Mouse (Mus musculus): ENCODE measurements at regions not wholly inside any gene's neighbourhood (a gene's known extent, or its start where the extent isn't known, plus 50 kb on each side); places are given as distances from the start of the nearest gene placed in this dataset.

DNA sequence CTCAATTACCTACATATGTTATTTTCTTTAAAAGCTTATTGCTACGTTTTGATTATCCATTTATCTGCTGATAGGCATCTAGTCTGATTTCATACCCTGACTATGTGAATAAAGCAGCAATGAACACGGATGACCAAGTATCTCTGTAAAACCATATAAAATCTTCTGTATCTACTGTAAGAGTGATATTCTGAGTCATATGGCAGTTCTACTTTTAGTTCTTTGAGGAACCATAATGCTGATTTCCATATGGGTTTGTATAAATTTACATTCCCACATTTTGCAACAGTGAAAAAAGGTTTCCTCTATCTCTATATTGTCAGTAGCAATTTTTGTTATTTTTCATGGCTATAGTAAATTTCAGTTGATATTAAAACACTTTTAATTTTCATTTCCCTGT is 280.6 kb downstream of the Fsip2 start:
- Histone ChIP-seq H3K4me2 (ENCODE audit: low read length) (no peak overlapping the region), H3K9ac (replicated peaks; ENCODE audit: low read depth, low read length) (no peak overlapping the region), H3K27ac (ENCODE audit: low read length) (no peak overlapping the region), H3K27me3 (replicated peaks; ENCODE audit: control insufficient read depth, insufficient read depth, low read length) (no peaks in the 10 kb centered on the region), H3K9me3 (ENCODE audit: control insufficient read depth, low read length) (no peaks in the 10 kb centered on the region), H3K4me3 (replicated peaks; ENCODE audit: low read length) (no peak overlapping the region), H3K4me1 (replicated peaks; ENCODE audit: control insufficient read depth, insufficient read depth, low read length) (no peaks in the 10 kb centered on the region), H3K36me3 (ENCODE audit: control insufficient read depth, insufficient read depth) (no peaks in the 10 kb centered on the region)
- whole genome bisulfite sequencing: 74% methylated on average over 2 of the region's 2 CpGs
- ATAC-seq: no peak

DNA sequence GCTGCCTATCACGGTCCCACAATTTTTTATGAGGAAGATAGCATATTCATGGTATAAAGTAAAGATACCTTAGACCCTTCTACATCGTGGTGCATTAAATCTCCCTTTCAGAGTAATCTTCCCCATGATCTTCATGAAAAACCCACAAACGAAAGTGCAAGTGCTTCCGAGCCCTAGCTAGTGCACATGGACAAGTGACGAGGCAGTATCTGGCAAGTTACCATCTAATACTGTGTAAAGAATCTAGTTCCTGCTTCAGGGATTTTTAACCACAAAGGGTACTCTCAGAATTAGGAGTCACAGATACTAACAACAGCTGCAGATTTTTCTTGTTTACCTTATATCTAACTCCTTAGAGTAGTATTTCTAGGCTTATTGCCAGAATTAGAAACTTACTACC is 282.8 kb downstream of the Fsip2 start:
- Histone ChIP-seq H3K27ac (ENCODE audit: low read length) (no peak overlapping the region), H3K4me2 (ENCODE audit: low read length) (no peak overlapping the region), H3K4me1 (replicated peaks; ENCODE audit: control insufficient read depth, insufficient read depth, low read length) (no peaks in the 10 kb centered on the region), H3K27me3 (replicated peaks; ENCODE audit: control insufficient read depth, insufficient read depth, low read length) (no peaks in the 10 kb centered on the region), H3K9ac (replicated peaks; ENCODE audit: low read depth, low read length) (no peak overlapping the region), H3K36me3 (ENCODE audit: control insufficient read depth, insufficient read depth) (no peaks in the 10 kb centered on the region), H3K4me3 (replicated peaks; ENCODE audit: low read length) (no peak overlapping the region), H3K9me3 (ENCODE audit: control insufficient read depth, low read length) (no peaks in the 10 kb centered on the region)
- 91% methylated on average over 5 of the region's 5 CpGs for WGBS
- ATAC-seq: no peak

DNA sequence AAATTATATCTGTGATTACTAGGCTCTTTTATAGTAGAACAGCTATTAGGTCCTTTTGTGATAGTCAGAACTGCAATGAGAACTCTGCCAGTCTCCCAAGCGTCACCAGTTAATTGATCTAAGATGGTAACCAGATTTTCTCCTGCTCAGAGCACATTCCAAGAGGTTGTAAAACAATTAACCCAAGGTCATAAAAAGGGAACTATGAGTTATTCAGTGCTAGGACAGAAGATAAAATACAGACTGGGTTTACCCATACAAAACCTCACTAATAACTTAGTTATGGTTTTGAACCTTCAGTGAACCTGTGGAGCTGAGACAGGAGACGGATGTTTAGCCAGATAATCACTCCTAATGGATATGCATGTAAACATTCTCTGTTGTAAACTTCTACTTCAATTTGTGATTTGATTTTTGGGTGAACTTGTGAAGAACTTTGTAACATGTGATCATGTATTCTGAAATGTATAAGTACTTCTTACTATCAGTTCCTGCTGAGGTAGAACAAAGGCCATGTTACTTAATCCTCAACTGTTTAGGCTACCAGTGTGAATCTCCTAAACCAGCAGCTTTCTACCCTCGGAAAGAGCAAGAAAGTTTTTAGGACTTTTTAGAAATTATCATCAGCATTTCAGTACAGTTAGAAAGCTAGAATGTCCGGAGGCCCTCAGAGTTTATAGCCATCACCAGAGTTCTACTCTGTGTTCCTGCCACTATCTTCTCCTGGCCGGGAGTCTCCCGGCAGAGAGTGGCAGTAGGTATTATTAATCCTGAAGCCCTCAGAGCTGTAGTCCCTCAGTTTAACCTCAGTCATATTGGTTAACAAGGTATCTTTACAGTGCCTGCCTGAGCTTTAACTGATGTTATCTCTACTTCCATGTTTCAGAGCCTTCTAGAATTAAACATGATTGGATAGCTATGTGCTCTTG is 308.0 kb downstream of the Fsip2 start:
- Histone ChIP-seq H3K27ac (ENCODE audit: low read length) (no peak overlapping the region), H3K9ac (replicated peaks; ENCODE audit: low read depth, low read length) (no peak overlapping the region), H3K36me3 (ENCODE audit: control insufficient read depth, insufficient read depth) (no peaks in the 10 kb centered on the region), H3K4me2 (ENCODE audit: low read length) (no peak overlapping the region), H3K4me3 (replicated peaks; ENCODE audit: low read length) (no peak overlapping the region), H3K9me3 (ENCODE audit: control insufficient read depth, low read length) (no peaks in the 10 kb centered on the region), H3K27me3 (replicated peaks; ENCODE audit: control insufficient read depth, insufficient read depth, low read length) (no peaks in the 10 kb centered on the region), H3K4me1 (replicated peaks; ENCODE audit: control insufficient read depth, insufficient read depth, low read length) (no peaks in the 10 kb centered on the region)
- ATAC-seq: no peak
- 78% methylated on average over 6 of the region's 6 CpGs for WGBS

DNA sequence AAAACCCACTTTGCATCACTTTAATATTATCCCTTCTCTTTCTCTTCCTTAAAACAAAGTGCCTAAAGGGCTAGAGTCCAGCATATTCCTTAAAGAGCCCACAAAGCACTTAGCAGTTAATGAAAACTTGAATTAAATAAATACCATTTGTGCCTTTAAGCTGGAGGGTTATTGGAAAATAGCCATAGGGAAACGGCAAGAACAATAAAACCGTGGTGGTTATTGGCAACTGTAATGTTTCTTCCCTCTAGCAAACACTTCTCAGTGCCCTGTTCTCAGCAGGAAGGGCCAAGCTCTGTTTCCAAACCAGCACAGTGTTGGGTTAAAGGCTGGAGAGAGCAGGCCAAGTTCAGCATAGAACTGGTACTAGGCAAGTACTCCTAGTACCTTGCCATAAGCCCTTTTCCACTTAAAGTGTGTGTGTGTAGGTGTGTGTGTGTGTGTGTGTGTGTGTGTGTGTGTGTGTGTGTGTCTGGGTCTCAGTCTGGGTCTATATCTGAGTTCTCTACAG is 313.4 kb downstream of the Fsip2 start:
- H3K4me3 ChIP-seq (replicated peaks; ENCODE audit: low read length): no peak overlapping the region
- no peak overlapping the region for H3K4me2 ChIP-seq (ENCODE audit: low read length)
- H3K36me3 ChIP-seq (ENCODE audit: control insufficient read depth, insufficient read depth): no peaks in the 10 kb centered on the region
- H3K4me1 ChIP-seq (replicated peaks; ENCODE audit: control insufficient read depth, insufficient read depth, low read length): no peaks in the 10 kb centered on the region
- H3K27ac ChIP-seq (ENCODE audit: low read length): no peak overlapping the region
- 41% methylated on average over 2 of the region's 2 CpGs for WGBS
- no peaks in the 10 kb centered on the region for H3K9me3 ChIP-seq (ENCODE audit: control insufficient read depth, low read length)
- H3K27me3 ChIP-seq (replicated peaks; ENCODE audit: control insufficient read depth, insufficient read depth, low read length): no peaks in the 10 kb centered on the region
- no peak; the same call in 1 of the 2 replicates for ATAC-seq
- H3K9ac ChIP-seq (replicated peaks; ENCODE audit: low read depth, low read length): no peak overlapping the region

DNA sequence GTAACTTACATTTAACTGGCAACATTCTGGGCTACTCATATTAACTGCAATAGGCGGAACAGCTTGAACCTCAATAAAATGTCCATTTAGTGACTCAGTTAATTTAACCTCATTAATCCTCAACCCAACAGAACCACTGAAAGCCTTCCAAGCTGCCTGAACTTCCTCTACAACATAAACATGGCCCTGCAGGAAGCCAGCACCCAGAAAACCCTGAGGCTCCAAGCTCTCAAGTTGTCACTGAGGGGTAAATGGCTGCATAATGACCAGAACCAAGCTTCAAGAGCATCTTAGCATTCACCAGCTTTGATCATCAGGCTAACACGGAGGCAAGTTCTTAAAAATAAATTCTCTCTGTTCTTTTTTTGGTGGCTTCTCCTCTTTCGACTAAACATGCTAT is 315.2 kb downstream of the Fsip2 start:
- H3K9me3 ChIP-seq (ENCODE audit: control insufficient read depth, low read length): no peaks in the 10 kb centered on the region
- H3K36me3 ChIP-seq (ENCODE audit: control insufficient read depth, insufficient read depth): no peaks in the 10 kb centered on the region
- no peak overlapping the region for H3K4me3 ChIP-seq (replicated peaks; ENCODE audit: low read length)
- 70% methylated on average over 3 of the region's 3 CpGs for WGBS
- no peak for ATAC-seq
- no peak overlapping the region for H3K27ac ChIP-seq (ENCODE audit: low read length)
- no peak overlapping the region for H3K9ac ChIP-seq (replicated peaks; ENCODE audit: low read depth, low read length)
- H3K4me2 ChIP-seq (ENCODE audit: low read length): no peak overlapping the region
- no peaks in the 10 kb centered on the region for H3K4me1 ChIP-seq (replicated peaks; ENCODE audit: control insufficient read depth, insufficient read depth, low read length)
- H3K27me3 ChIP-seq (replicated peaks; ENCODE audit: control insufficient read depth, insufficient read depth, low read length): no peaks in the 10 kb centered on the region

DNA sequence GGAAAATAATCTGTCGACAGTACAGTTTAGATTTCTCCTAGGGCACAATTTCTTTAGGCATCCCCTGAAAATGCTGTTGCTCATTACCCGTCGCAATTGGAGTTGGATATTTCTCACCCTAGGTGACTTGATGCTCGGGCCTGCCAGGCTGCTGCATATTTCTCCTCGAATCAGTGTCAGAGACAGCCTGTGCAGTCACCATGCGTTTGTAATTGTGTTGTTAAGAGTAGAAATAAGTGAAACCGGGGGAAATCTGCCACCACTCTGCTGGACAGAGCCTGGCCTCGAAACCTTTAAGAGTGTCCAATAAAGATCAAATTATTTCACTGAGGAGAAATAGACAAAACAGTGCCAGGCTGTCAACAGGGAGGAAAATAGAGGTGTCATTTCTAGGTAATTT is 340.7 kb upstream of the Zc3h15 start:
- Histone ChIP-seq H3K36me3 (ENCODE audit: control insufficient read depth, insufficient read depth) (no peaks in the 10 kb centered on the region), H3K4me3 (replicated peaks; ENCODE audit: low read length) (no peak overlapping the region), H3K9ac (replicated peaks; ENCODE audit: low read depth, low read length) (no peak overlapping the region), H3K27ac (ENCODE audit: low read length) (no peak overlapping the region), H3K9me3 (ENCODE audit: control insufficient read depth, low read length) (no peaks in the 10 kb centered on the region), H3K4me2 (ENCODE audit: low read length) (no peak overlapping the region), H3K27me3 (replicated peaks; ENCODE audit: control insufficient read depth, insufficient read depth, low read length) (no peaks in the 10 kb centered on the region), H3K4me1 (replicated peaks; ENCODE audit: control insufficient read depth, insufficient read depth, low read length) (no peaks in the 10 kb centered on the region)
- WGBS: 42% methylated on average over 8 of the region's 8 CpGs
- no peak for ATAC-seq

DNA sequence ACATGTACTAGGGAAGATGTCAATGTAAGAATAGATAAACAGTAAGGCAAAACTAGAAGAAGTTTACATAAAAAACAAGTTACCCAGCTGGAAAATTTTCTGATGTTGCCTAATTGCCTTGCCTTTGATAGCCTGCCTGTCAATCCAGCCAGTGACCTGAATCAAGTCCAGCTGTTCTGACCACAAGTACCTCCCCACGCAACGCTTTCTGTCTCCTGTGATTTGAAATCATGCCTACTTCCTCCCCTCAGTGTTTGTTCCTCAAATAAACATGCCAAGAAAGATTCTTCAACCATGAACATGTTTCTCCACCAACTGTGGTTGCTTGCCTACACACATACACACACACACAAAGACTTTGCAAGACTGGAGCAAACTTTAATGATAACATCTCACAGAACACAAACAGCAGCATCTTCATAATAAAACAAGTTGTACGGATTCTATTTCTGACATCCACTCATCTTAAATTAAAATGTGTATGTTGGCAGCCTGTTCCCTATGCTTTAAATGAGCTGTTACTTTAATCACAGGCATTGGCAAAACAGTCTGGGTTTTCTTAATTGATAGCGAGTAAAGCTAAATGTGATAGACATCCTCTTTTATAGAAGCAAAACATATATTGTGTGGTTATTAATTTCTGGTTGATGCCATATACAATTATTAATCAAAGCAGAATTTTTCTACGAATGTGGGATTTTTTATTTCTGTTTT is 312.0 kb upstream of the Zc3h15 start:
- peaks cover 2% of the 10 kb centered on the region; the same call in 1 of the 2 replicates for H3K4me1 ChIP-seq (replicated peaks; ENCODE audit: control insufficient read depth, insufficient read depth, low read length)
- no peaks in the 10 kb centered on the region for H3K9me3 ChIP-seq (ENCODE audit: control insufficient read depth, low read length)
- no peak overlapping the region for H3K4me3 ChIP-seq (replicated peaks; ENCODE audit: low read length)
- WGBS: 34% methylated on average over 5 of the region's 5 CpGs
- peak; percentile 70 for ATAC-seq
- H3K9ac ChIP-seq (replicated peaks; ENCODE audit: low read depth, low read length): no peak overlapping the region
- no peaks in the 10 kb centered on the region for H3K27me3 ChIP-seq (replicated peaks; ENCODE audit: control insufficient read depth, insufficient read depth, low read length)
- H3K27ac ChIP-seq (ENCODE audit: low read length): no peak overlapping the region
- H3K4me2 ChIP-seq (ENCODE audit: low read length): no peak overlapping the region
- no peaks in the 10 kb centered on the region for H3K36me3 ChIP-seq (ENCODE audit: control insufficient read depth, insufficient read depth)

DNA sequence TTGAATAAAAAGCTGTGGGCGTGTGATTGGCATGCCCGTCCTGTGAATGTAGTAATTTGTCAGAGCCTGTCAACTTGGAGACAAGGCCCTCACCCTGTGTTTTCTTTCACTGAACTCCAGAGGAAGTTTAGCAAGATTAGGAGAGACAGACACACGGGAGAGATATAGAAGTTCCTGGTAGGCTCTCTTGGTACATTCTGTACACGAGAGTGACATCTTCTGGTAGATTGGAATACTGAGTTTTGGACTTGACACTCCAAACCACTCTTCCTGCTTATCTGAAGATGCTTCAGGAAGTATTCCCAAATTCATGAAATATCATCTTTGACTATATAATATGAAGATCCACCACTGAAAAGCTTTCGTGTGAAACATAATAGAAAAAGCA is 311.5 kb upstream of the Zc3h15 start:
- Histone ChIP-seq H3K9me3 (ENCODE audit: control insufficient read depth, low read length) (no peaks in the 10 kb centered on the region), H3K4me3 (replicated peaks; ENCODE audit: low read length) (no peak overlapping the region), H3K4me1 (replicated peaks; ENCODE audit: control insufficient read depth, insufficient read depth, low read length) (peaks cover 3% of the 10 kb centered on the region; the same call in 1 of the 2 replicates), H3K4me2 (ENCODE audit: low read length) (no peak overlapping the region), H3K9ac (replicated peaks; ENCODE audit: low read depth, low read length) (no peak overlapping the region), H3K27me3 (replicated peaks; ENCODE audit: control insufficient read depth, insufficient read depth, low read length) (no peaks in the 10 kb centered on the region), H3K27ac (ENCODE audit: low read length) (no peak overlapping the region), H3K36me3 (ENCODE audit: control insufficient read depth, insufficient read depth) (no peaks in the 10 kb centered on the region)
- WGBS: 31% methylated on average over 5 of the region's 5 CpGs
- peak; percentile 77 for ATAC-seq

DNA sequence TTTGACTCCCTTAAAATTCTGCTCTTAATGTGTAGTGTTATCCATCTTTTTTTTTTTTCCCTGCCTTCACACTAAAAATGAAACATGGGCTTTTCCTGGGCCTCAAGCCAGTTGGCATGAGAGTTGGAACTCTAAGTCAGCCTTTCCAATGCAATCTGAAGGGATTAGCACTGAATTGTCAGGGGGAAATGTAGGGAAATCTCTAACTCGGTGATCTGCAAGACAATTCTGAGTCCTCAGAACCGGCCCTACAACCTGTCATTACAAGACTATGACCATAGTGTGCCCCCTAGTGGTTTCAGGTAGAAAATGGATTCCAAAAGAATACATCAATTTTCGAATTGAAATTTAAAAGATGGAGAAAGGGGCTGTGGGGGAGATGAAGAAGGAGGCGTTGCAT is 306.9 kb upstream of the Zc3h15 start:
- no peak overlapping the region for H3K4me3 ChIP-seq (replicated peaks; ENCODE audit: low read length)
- no peaks in the 10 kb centered on the region for H3K9me3 ChIP-seq (ENCODE audit: control insufficient read depth, low read length)
- no peaks in the 10 kb centered on the region for H3K27me3 ChIP-seq (replicated peaks; ENCODE audit: control insufficient read depth, insufficient read depth, low read length)
- WGBS: 20% methylated on average over 4 of the region's 4 CpGs
- no peak overlapping the region for H3K27ac ChIP-seq (ENCODE audit: low read length)
- H3K36me3 ChIP-seq (ENCODE audit: control insufficient read depth, insufficient read depth): no peaks in the 10 kb centered on the region
- peak; percentile 53; the same call in 1 of the 2 replicates for ATAC-seq
- no peak overlapping the region for H3K9ac ChIP-seq (replicated peaks; ENCODE audit: low read depth, low read length)
- H3K4me1 ChIP-seq (replicated peaks; ENCODE audit: control insufficient read depth, insufficient read depth, low read length): peaks cover 3% of the 10 kb centered on the region; the same call in 1 of the 2 replicates
- no peak overlapping the region for H3K4me2 ChIP-seq (ENCODE audit: low read length)

Data from forebrain, embryonic 16.5 days (tissue).